ENCODE assay signal across 17 mouse cellular contexts in genomic region chr9:34559102-34559501, GRCm38 (mm10).
A peak's percentile ranks its signal among the peaks of the same experiment; 100 is the strongest.
DNase-seq lines count a peak whose midpoint lies in the region; ATAC-seq lines count a peak whose summit lies in the region.
"Had no signal": no experiment of that assay in that cellular context is flagged by ENCODE, and none has a peak within 500 bp of the region (broad histone marks: within the 10 kb centered on the region; RNA-seq: fewer than 3 reads in every experiment).

No protein-coding gene starts in this region.

- H3K4me1 ChIP-seq in forebrain, embryonic 10.5 days, result peaks cover 42% of the 10 kb centered on the region
- peaks cover 43% of the 10 kb centered on the region for H3K4me1 ChIP-seq in forebrain, embryonic 12.5 days
- H3K4me1 ChIP-seq in neural tube, embryonic 13.5 days (replicated peaks), result peaks cover 58% of the 10 kb centered on the region
- H3K4me1 ChIP-seq in limb, embryonic 10.5 days, result peaks cover 18% of the 10 kb centered on the region
- H3K4me1 ChIP-seq in neural tube, embryonic 15.5 days, result peaks cover 57% of the 10 kb centered on the region
- H3K4me1 ChIP-seq: heart, embryonic 10.5 days; liver, embryonic 12.5 days had no signal

- ATAC-seq in forebrain, embryonic 12.5 days (ENCODE audit: low FRiP score), result no peak
- no peak for ATAC-seq in neural tube, embryonic 13.5 days (ENCODE audit: low read depth)
- ATAC-seq in neural tube, embryonic 15.5 days (ENCODE audit: low FRiP score), result no peak
- ATAC-seq: activated CD4-positive, CD25-positive, alpha-beta regulatory T cell, adult 4 months; intestine, embryonic 16.5 days; liver, embryonic 12.5 days; lung, postnatal 0 days had no signal

- peak overlapping the region; percentile 83 for H3K27ac ChIP-seq in forebrain, embryonic 10.5 days
- no peak overlapping the region for H3K27ac ChIP-seq in forebrain, embryonic 12.5 days
- H3K27ac ChIP-seq in neural tube, embryonic 13.5 days (replicated peaks), result peak overlapping the region; percentile 70
- peak overlapping the region; percentile 74; the same call in 1 of the 2 replicates for H3K27ac ChIP-seq in limb, embryonic 10.5 days
- H3K27ac ChIP-seq in neural tube, embryonic 15.5 days (replicated peaks), result peak overlapping the region; percentile 72
- H3K27ac ChIP-seq: liver, embryonic 12.5 days had no signal

- no peak overlapping the region for H3K9ac ChIP-seq in forebrain, embryonic 12.5 days
- no peak overlapping the region for H3K9ac ChIP-seq in neural tube, embryonic 13.5 days
- no peak overlapping the region for H3K9ac ChIP-seq in neural tube, embryonic 15.5 days (replicated peaks)
- H3K9ac ChIP-seq: liver, embryonic 12.5 days had no signal

- 89% methylated on average over 9 of the region's 9 CpGs for WGBS in forebrain, embryonic 10.5 days
- 86% methylated on average over 9 of the region's 9 CpGs for WGBS in forebrain, embryonic 12.5 days
- 88% methylated on average over 9 of the region's 9 CpGs for WGBS in neural tube, embryonic 13.5 days
- 90% methylated on average over 9 of the region's 9 CpGs for WGBS in limb, embryonic 10.5 days
- WGBS in neural tube, embryonic 15.5 days, result 88% methylated on average over 9 of the region's 9 CpGs

- peaks cover 36% of the 10 kb centered on the region; the same call in 1 of the 2 replicates for H3K27me3 ChIP-seq in forebrain, embryonic 10.5 days (ENCODE audit: poor library complexity, severe bottlenecking)
- H3K27me3 ChIP-seq in forebrain, embryonic 12.5 days, result peaks cover 45% of the 10 kb centered on the region
- no peaks in the 10 kb centered on the region for H3K27me3 ChIP-seq in neural tube, embryonic 13.5 days
- H3K27me3 ChIP-seq in limb, embryonic 10.5 days (ENCODE audit: low read depth, poor library complexity, severe bottlenecking), result no peaks in the 10 kb centered on the region
- H3K27me3 ChIP-seq in neural tube, embryonic 15.5 days (replicated peaks), result no peaks in the 10 kb centered on the region
- H3K27me3 ChIP-seq: liver, embryonic 12.5 days had no signal

- H3K9me3 ChIP-seq in forebrain, embryonic 10.5 days, result no peaks in the 10 kb centered on the region
- H3K9me3 ChIP-seq in forebrain, embryonic 12.5 days, result no peaks in the 10 kb centered on the region
- H3K9me3 ChIP-seq in neural tube, embryonic 13.5 days, result no peaks in the 10 kb centered on the region
- no peaks in the 10 kb centered on the region for H3K9me3 ChIP-seq in limb, embryonic 10.5 days (replicated peaks)
- H3K9me3 ChIP-seq in neural tube, embryonic 15.5 days (replicated peaks), result no peaks in the 10 kb centered on the region
- H3K9me3 ChIP-seq: heart, embryonic 10.5 days; liver, embryonic 12.5 days had no signal

- H3K36me3 ChIP-seq in forebrain, embryonic 10.5 days (replicated peaks), result no peaks in the 10 kb centered on the region
- no peaks in the 10 kb centered on the region for H3K36me3 ChIP-seq in forebrain, embryonic 12.5 days (replicated peaks)
- H3K36me3 ChIP-seq in neural tube, embryonic 13.5 days, result no peaks in the 10 kb centered on the region
- H3K36me3 ChIP-seq in limb, embryonic 10.5 days, result no peaks in the 10 kb centered on the region
- H3K36me3 ChIP-seq in neural tube, embryonic 15.5 days, result no peaks in the 10 kb centered on the region
- H3K36me3 ChIP-seq: heart, embryonic 10.5 days; liver, embryonic 12.5 days had no signal

- no peak overlapping the region; the same call in 1 of the 2 replicates for H3K4me2 ChIP-seq in forebrain, embryonic 12.5 days
- no peak overlapping the region for H3K4me2 ChIP-seq in neural tube, embryonic 13.5 days
- no peak overlapping the region for H3K4me2 ChIP-seq in neural tube, embryonic 15.5 days
- H3K4me2 ChIP-seq: liver, embryonic 12.5 days had no signal

- DNase-seq in forebrain, embryonic 10.5 days (ENCODE audit: extremely low spot score, low spot score), result no peak
- DNase-seq in neural tube, embryonic 10.5 days (ENCODE audit: extremely low spot score, low spot score), result no peak
- DNase-seq in limb, embryonic 10.5 days (ENCODE audit: low spot score), result no peak
- no peak for DNase-seq in gastrocnemius, postnatal 10 days
- DNase-seq in MN1 (ENCODE audit: low spot score), result no peak
- DNase-seq: adrenal gland, postnatal 36 days; heart, postnatal 14 days; right cerebral cortex, postnatal 25 days had no signal

- H3K4me3 ChIP-seq in forebrain, embryonic 10.5 days, result no peak overlapping the region
- H3K4me3 ChIP-seq in forebrain, embryonic 12.5 days (replicated peaks), result no peak overlapping the region
- H3K4me3 ChIP-seq in neural tube, embryonic 13.5 days, result no peak overlapping the region
- H3K4me3 ChIP-seq in limb, embryonic 10.5 days, result no peak overlapping the region
- H3K4me3 ChIP-seq in neural tube, embryonic 15.5 days (replicated peaks), result no peak overlapping the region
- H3K4me3 ChIP-seq: heart, embryonic 10.5 days; liver, embryonic 12.5 days; myocyte had no signal
